Mouse (Mus musculus): ENCODE results near the gene Mettl17. TPM values are rescaled to one million over a fixed set of nuclear protein-coding genes. Genes with fewer than 3 reads are reported as not detected.
A peak's percentile ranks its signal among the peaks of the same experiment; 100 is the strongest.

The Mettl17 gene
- polyA plus RNA-seq, 1 experiment from 2014 or later = 45.1 TPM

- no peaks in the 10 kb centered on the region for H3K9me3 ChIP-seq
- H3K36me3 ChIP-seq = peaks cover 28% of the 10 kb centered on the region
- peaks cover 12% of the 10 kb centered on the region for H3K4me1 ChIP-seq
- WGBS = 1% methylated on average over 14 of the region's 14 CpGs
- peak overlapping the region; percentile 85 for H3K4me3 ChIP-seq
- peak overlapping the region; percentile 90 for H3K27ac ChIP-seq
- no peaks in the 10 kb centered on the region for H3K27me3 ChIP-seq (ENCODE audit: insufficient read depth, poor library complexity, severe bottlenecking)
- no peak for DNase-seq (ENCODE audit: low spot score)
These were observed 554 bp upstream of the Mettl17 start for GRCm38 (mm10) chr14:51884031-51884544.

- peaks cover 48% of the 10 kb centered on the region for H3K36me3 ChIP-seq
- no peak for DNase-seq (ENCODE audit: low spot score)
- peaks cover 12% of the 10 kb centered on the region for H3K4me1 ChIP-seq
- peak overlapping the region; percentile 85; the same call in 1 of the 2 replicates for H3K4me3 ChIP-seq
- H3K27ac ChIP-seq = no peak overlapping the region
- H3K27me3 ChIP-seq (ENCODE audit: insufficient read depth, poor library complexity, severe bottlenecking) = no peaks in the 10 kb centered on the region
- no peaks in the 10 kb centered on the region for H3K9me3 ChIP-seq
- WGBS = 67% methylated on average over 6 of the region's 6 CpGs
These were observed 1.4 kb downstream of the Mettl17 start for GRCm38 (mm10) chr14:51886051-51886450.

- H3K36me3 ChIP-seq = peaks cover 62% of the 10 kb centered on the region
- no peak for DNase-seq (ENCODE audit: low spot score)
- peaks cover 27% of the 10 kb centered on the region for H3K4me1 ChIP-seq
- 84% methylated on average over 6 of the region's 6 CpGs for WGBS
- no peak overlapping the region for H3K4me3 ChIP-seq
- H3K27ac ChIP-seq = no peak overlapping the region
- H3K9me3 ChIP-seq = no peaks in the 10 kb centered on the region
- H3K27me3 ChIP-seq (ENCODE audit: insufficient read depth, poor library complexity, severe bottlenecking) = no peaks in the 10 kb centered on the region
These were observed 5.2 kb downstream of the Mettl17 start for GRCm38 (mm10) chr14:51889833-51890232.

GRCm38 (mm10) chr14:51892191-51892939 lies 7.7 kb downstream of the Mettl17 start, which contains the start of gene Slc39a2:
Gene Slc39a2, plus strand, starts transcription at chr14:51892889.
- no peak within 1 kb of the TSS for H3K27ac ChIP-seq
- DNase-seq (ENCODE audit: low spot score) = no peak
- WGBS = 90% methylated on average over 9 of the region's 9 CpGs
- H3K4me1 ChIP-seq = peaks cover 14% of the 10 kb centered on the region
- H3K4me3 ChIP-seq = no peak within 1 kb of the TSS
- H3K36me3 ChIP-seq = peaks cover 50% of the 10 kb centered on the region
- no peaks in the 10 kb centered on the region for H3K27me3 ChIP-seq (ENCODE audit: insufficient read depth, poor library complexity, severe bottlenecking)
- no peaks in the 10 kb centered on the region for H3K9me3 ChIP-seq

- Histone ChIP-seq H3K4me1 (peaks cover 14% of the 10 kb centered on the region), H3K27me3 (ENCODE audit: insufficient read depth, poor library complexity, severe bottlenecking) (no peaks in the 10 kb centered on the region), H3K9me3 (no peaks in the 10 kb centered on the region), H3K27ac (no peak overlapping the region), H3K4me3 (no peak overlapping the region), H3K36me3 (peaks cover 42% of the 10 kb centered on the region)
- no peak for DNase-seq (ENCODE audit: low spot score)
- 18% methylated on average over 10 of the region's 10 CpGs for WGBS
These were observed 8.6 kb downstream of the Mettl17 start for GRCm38 (mm10) chr14:51893094-51893794.

GRCm38 (mm10) chr14:51893809-51894208 lies 9.2 kb downstream of the Mettl17 start:
- WGBS = 49% methylated on average over 3 of the region's 3 CpGs
- H3K9me3 ChIP-seq = no peaks in the 10 kb centered on the region
- peaks cover 36% of the 10 kb centered on the region for H3K36me3 ChIP-seq
- no peak overlapping the region for H3K4me3 ChIP-seq
- DNase-seq (ENCODE audit: low spot score) = no peak
- peaks cover 14% of the 10 kb centered on the region for H3K4me1 ChIP-seq
- no peaks in the 10 kb centered on the region for H3K27me3 ChIP-seq (ENCODE audit: insufficient read depth, poor library complexity, severe bottlenecking)
- H3K27ac ChIP-seq = no peak overlapping the region

- no peaks in the 10 kb centered on the region for H3K27me3 ChIP-seq (ENCODE audit: insufficient read depth, poor library complexity, severe bottlenecking)
- 76% methylated on average over 14 of the region's 14 CpGs for WGBS
- no peak for DNase-seq (ENCODE audit: low spot score)
These were observed 10.4 kb downstream of the Mettl17 start for GRCm38 (mm10) chr14:51895071-51895470.

GRCm38 (mm10) chr14:51896019-51896418 lies 11.4 kb downstream of the Mettl17 start:
- H3K4me1 ChIP-seq = peaks cover 14% of the 10 kb centered on the region
- whole genome bisulfite sequencing = 64% methylated on average over 6 of the region's 6 CpGs
- H3K36me3 ChIP-seq = peaks cover 14% of the 10 kb centered on the region
- DNase-seq (ENCODE audit: low spot score) = no peak
- H3K27me3 ChIP-seq (ENCODE audit: insufficient read depth, poor library complexity, severe bottlenecking) = no peaks in the 10 kb centered on the region
- no peak overlapping the region for H3K4me3 ChIP-seq
- H3K9me3 ChIP-seq = no peaks in the 10 kb centered on the region
- H3K27ac ChIP-seq = no peak overlapping the region

More at GRCm38 (mm10) chr14:51895071-51895470, 10.4 kb downstream of the Mettl17 start:
- Histone ChIP-seq H3K27ac (no peak overlapping the region), H3K4me3 (no peak overlapping the region), H3K36me3 (peaks cover 24% of the 10 kb centered on the region), H3K4me1 (peaks cover 14% of the 10 kb centered on the region), H3K9me3 (no peaks in the 10 kb centered on the region)

- H3K27me3 ChIP-seq (ENCODE audit: insufficient read depth, poor library complexity, severe bottlenecking) = no peaks in the 10 kb centered on the region
- H3K4me1 ChIP-seq = peaks cover 14% of the 10 kb centered on the region
- H3K27ac ChIP-seq = no peak overlapping the region
- no peaks in the 10 kb centered on the region for H3K9me3 ChIP-seq
- H3K4me3 ChIP-seq = no peak overlapping the region
- 77% methylated on average over 8 of the region's 8 CpGs for WGBS
- DNase-seq (ENCODE audit: low spot score) = no peak
- H3K36me3 ChIP-seq = peaks cover 8% of the 10 kb centered on the region
These were observed 12.0 kb downstream of the Mettl17 start for GRCm38 (mm10) chr14:51896539-51897170.

GRCm38 (mm10) chr14:51899351-51899750 lies 14.7 kb downstream of the Mettl17 start:
- H3K27me3 ChIP-seq (ENCODE audit: insufficient read depth, poor library complexity, severe bottlenecking) = no peaks in the 10 kb centered on the region
- no peak overlapping the region for H3K27ac ChIP-seq
- 90% methylated on average over 1 of the region's 1 CpGs for WGBS
- no peak for DNase-seq (ENCODE audit: low spot score)
- no peak overlapping the region for H3K4me3 ChIP-seq
- H3K4me1 ChIP-seq = peaks cover 10% of the 10 kb centered on the region
- no peaks in the 10 kb centered on the region for H3K36me3 ChIP-seq
- H3K9me3 ChIP-seq = no peaks in the 10 kb centered on the region

GRCm38 (mm10) chr14:51902806-51903710 lies 18.4 kb downstream of the Mettl17 start:
- DNase-seq (ENCODE audit: low spot score) = peak; percentile 87
- Histone ChIP-seq H3K4me1 (peaks cover 30% of the 10 kb centered on the region), H3K9me3 (no peaks in the 10 kb centered on the region), H3K27me3 (ENCODE audit: insufficient read depth, poor library complexity, severe bottlenecking) (no peaks in the 10 kb centered on the region), H3K4me3 (no peak overlapping the region), H3K36me3 (peaks cover 22% of the 10 kb centered on the region), H3K27ac (0 out of 2 replicates have a peak overlapping the region, but pooled peaks have one; percentile 38)
- WGBS = 50% methylated on average over 9 of the region's 9 CpGs

GRCm38 (mm10) chr14:51903782-51904181 lies 19.1 kb downstream of the Mettl17 start:
- WGBS = 86% methylated on average over 9 of the region's 9 CpGs
- Histone ChIP-seq H3K27ac (0 out of 2 replicates have a peak overlapping the region, but pooled peaks have one; percentile 38), H3K9me3 (no peaks in the 10 kb centered on the region), H3K36me3 (peaks cover 29% of the 10 kb centered on the region), H3K4me3 (no peak overlapping the region), H3K27me3 (ENCODE audit: insufficient read depth, poor library complexity, severe bottlenecking) (peaks cover 4% of the 10 kb centered on the region; the same call in 1 of the 2 replicates), H3K4me1 (peaks cover 30% of the 10 kb centered on the region)
- DNase-seq (ENCODE audit: low spot score) = no peak
